Mouse (Mus musculus) intestine, embryonic 14.5 days (tissue): ENCODE results near the gene Gm20896. TPM values are rescaled to one million over a fixed set of nuclear protein-coding genes. Genes with fewer than 3 reads are reported as not detected.
"Not testable (repeated sequence)": the region's sequence is repeated elsewhere in the genome, so short reads cannot be mapped to it uniquely, and the experiment has no call there.

ENCODE experiments used
- ATAC-seq: fragments of 200-750 bp; cut with Nextera tagmentation; replicated peaks from 2 replicates; pipeline ENCODE4 v1.8.0; 2017; ENCODE audit warnings: low read depth, moderate number of reproducible peaks, moderate TSS enrichment, moderate library complexity; ENCODE audit not compliant: low FRiP score, low TSS enrichment
- DNase-seq: peaks from one replicate; pipeline ENCODE4 v3.0.0-alpha.2; 2018; ENCODE audit warnings: low spot score
- H3K27ac ChIP-seq: fragments of 300-500 bp; sonication (generic); 2 replicates; pipeline ENCODE4 v1.5.1; 2014; ENCODE audit warnings: low read depth, mild to moderate bottlenecking, control low read depth
- H3K27me3 ChIP-seq: fragments of 300-500 bp; sonication (generic); replicated peaks from 2 replicates; pipeline ENCODE4 v1.6.1; 2014; ENCODE audit warnings: low read length, control low read depth; ENCODE audit not compliant: control insufficient read depth, insufficient read depth
- H3K36me3 ChIP-seq: fragments of 300-500 bp; sonication (generic); 2 replicates; pipeline ENCODE4 v1.6.1; 2014; ENCODE audit warnings: low read length, control low read depth; ENCODE audit not compliant: control insufficient read depth, insufficient read depth
- H3K4me1 ChIP-seq: fragments of 300-500 bp; sonication (generic); replicated peaks from 2 replicates; pipeline ENCODE4 v1.6.1; 2014; ENCODE audit warnings: low read length, control low read depth, mixed read lengths; ENCODE audit not compliant: control insufficient read depth, insufficient read depth
- H3K4me2 ChIP-seq: fragments of 300-500 bp; sonication (generic); 2 replicates; pipeline ENCODE4 v1.6.1; 2014; ENCODE audit warnings: low read length
- H3K4me3 ChIP-seq: fragments of 300-500 bp; sonication (generic); 2 replicates; pipeline ENCODE4 v1.5.1; 2014; ENCODE audit warnings: low read depth, low read length, control low read depth, mixed read lengths
- H3K9ac ChIP-seq: fragments of 300-500 bp; sonication (generic); 2 replicates; pipeline ENCODE4 v1.6.1; 2014; ENCODE audit warnings: mild to moderate bottlenecking, low read length
- H3K9me3 ChIP-seq: fragments of 300-500 bp; sonication (generic); 2 replicates; pipeline ENCODE4 v1.6.1; 2016; ENCODE audit warnings: low read length, control low read depth; ENCODE audit not compliant: control insufficient read depth
- WGBS: fragments of 180-500 bp; shearing (Covaris S2); extraction: QIAGEN DNeasy Blood & Tissue Kit; methylation state at CpG from one replicate; pipeline ENCODE4 v1.1.7; 2014; 5-methylcytosine and 5-hydroxymethylcytosine counted together
- polyA plus RNA-seq: library from polyadenylated mRNA; unstranded; fragments of >200 nt; fragmentation: Nextera tagmentation; extraction: Ambion mirVana; gene quantifications from 2 replicates; pipeline ENCODE4 v1.2.1, GENCODE M21; 2014

The Gm20896 gene
- not detected in 2 replicates for polyA plus RNA-seq

- not testable (repeated sequence) for H3K27ac ChIP-seq, H3K4me1 ChIP-seq, H3K36me3 ChIP-seq, H3K27me3 ChIP-seq, ATAC-seq, H3K4me3 ChIP-seq, H3K4me2 ChIP-seq, H3K9me3 ChIP-seq, DNase-seq, H3K9ac ChIP-seq
- WGBS, result 67% methylated on average over 1 of the region's 6 CpGs
These were observed at the start of gene Gm20896 for GRCm38 (mm10) chrY:35921426-35921825. Gm20896 (minus strand) TSS chrY:35921526.
